Mouse (Mus musculus): ENCODE measurements around the gene Aipl1. TPM values are rescaled to one million over a fixed set of nuclear protein-coding genes. Genes with fewer than 3 reads are reported as not detected.

The Aipl1 gene
- polyA plus RNA-seq, 1 experiment from 2014 or later = 0.20 TPM

GRCm38 (mm10) chr11:72070733-72071132 lies 33.4 kb upstream of the Aipl1 start:
- WGBS = 75% methylated on average over 9 of the region's 9 CpGs
- H3K27ac ChIP-seq (ENCODE audit: low read depth, low read length) = no peak overlapping the region
- H3K4me2 ChIP-seq (ENCODE audit: low read depth, low read length) = no peak overlapping the region
- ATAC-seq (ENCODE audit: low read depth) = no peak
- H3K9ac ChIP-seq (replicated peaks; ENCODE audit: low read depth, low read length) = no peak overlapping the region
- H3K4me3 ChIP-seq (ENCODE audit: low read depth, low read length) = no peak overlapping the region
- H3K27me3 ChIP-seq (ENCODE audit: control insufficient read depth, insufficient read depth, low read length) = no peaks in the 10 kb centered on the region
- H3K36me3 ChIP-seq (ENCODE audit: control insufficient read depth, insufficient read depth, low read length) = no peaks in the 10 kb centered on the region
- H3K4me1 ChIP-seq (ENCODE audit: control insufficient read depth, insufficient read depth, low read length) = peaks cover 4% of the 10 kb centered on the region; the same call in 1 of the 2 replicates
- no peaks in the 10 kb centered on the region for H3K9me3 ChIP-seq (ENCODE audit: control insufficient read depth, low read length)

GRCm38 (mm10) chr11:72068026-72068425 lies 30.7 kb upstream of the Aipl1 start:
- no peak overlapping the region for H3K27ac ChIP-seq (ENCODE audit: low read depth, low read length)
- peaks cover 4% of the 10 kb centered on the region; the same call in 1 of the 2 replicates for H3K4me1 ChIP-seq (ENCODE audit: control insufficient read depth, insufficient read depth, low read length)
- peak; percentile 60; the same call in 1 of the 2 replicates for ATAC-seq (ENCODE audit: low read depth)
- H3K9me3 ChIP-seq (ENCODE audit: control insufficient read depth, low read length) = no peaks in the 10 kb centered on the region
- no peaks in the 10 kb centered on the region for H3K27me3 ChIP-seq (ENCODE audit: control insufficient read depth, insufficient read depth, low read length)
- no peak overlapping the region for H3K9ac ChIP-seq (replicated peaks; ENCODE audit: low read depth, low read length)
- H3K4me3 ChIP-seq (ENCODE audit: low read depth, low read length) = no peak overlapping the region
- 36% methylated on average over 7 of the region's 7 CpGs for WGBS
- H3K36me3 ChIP-seq (ENCODE audit: control insufficient read depth, insufficient read depth, low read length) = no peaks in the 10 kb centered on the region
- no peak overlapping the region for H3K4me2 ChIP-seq (ENCODE audit: low read depth, low read length)

GRCm38 (mm10) chr11:72067326-72067725 lies 30.0 kb upstream of the Aipl1 start:
- Histone ChIP-seq H3K4me2 (ENCODE audit: low read depth, low read length) (no peak overlapping the region), H3K9ac (replicated peaks; ENCODE audit: low read depth, low read length) (no peak overlapping the region), H3K27me3 (ENCODE audit: control insufficient read depth, insufficient read depth, low read length) (no peaks in the 10 kb centered on the region), H3K36me3 (ENCODE audit: control insufficient read depth, insufficient read depth, low read length) (no peaks in the 10 kb centered on the region), H3K4me1 (ENCODE audit: control insufficient read depth, insufficient read depth, low read length) (peaks cover 4% of the 10 kb centered on the region; the same call in 1 of the 2 replicates), H3K4me3 (ENCODE audit: low read depth, low read length) (no peak overlapping the region), H3K27ac (ENCODE audit: low read depth, low read length) (no peak overlapping the region), H3K9me3 (ENCODE audit: control insufficient read depth, low read length) (no peaks in the 10 kb centered on the region)
- WGBS = 69% methylated on average over 5 of the region's 5 CpGs
- no peak for ATAC-seq (ENCODE audit: low read depth)

GRCm38 (mm10) chr11:72066330-72066729 lies 29.0 kb upstream of the Aipl1 start:
- Histone ChIP-seq H3K27me3 (ENCODE audit: control insufficient read depth, insufficient read depth, low read length) (no peaks in the 10 kb centered on the region), H3K9ac (replicated peaks; ENCODE audit: low read depth, low read length) (no peak overlapping the region), H3K4me2 (ENCODE audit: low read depth, low read length) (no peak overlapping the region), H3K4me1 (ENCODE audit: control insufficient read depth, insufficient read depth, low read length) (peaks cover 4% of the 10 kb centered on the region; the same call in 1 of the 2 replicates), H3K9me3 (ENCODE audit: control insufficient read depth, low read length) (no peaks in the 10 kb centered on the region), H3K36me3 (ENCODE audit: control insufficient read depth, insufficient read depth, low read length) (no peaks in the 10 kb centered on the region), H3K27ac (ENCODE audit: low read depth, low read length) (no peak overlapping the region), H3K4me3 (ENCODE audit: low read depth, low read length) (no peak overlapping the region)
- ATAC-seq (ENCODE audit: low read depth) = no peak
- 45% methylated on average over 6 of the region's 6 CpGs for WGBS

- H3K4me2 ChIP-seq (ENCODE audit: low read depth, low read length) = no peak overlapping the region
- no peaks in the 10 kb centered on the region for H3K27me3 ChIP-seq (ENCODE audit: control insufficient read depth, insufficient read depth, low read length)
- H3K4me3 ChIP-seq (ENCODE audit: low read depth, low read length) = no peak overlapping the region
- no peak overlapping the region for H3K9ac ChIP-seq (replicated peaks; ENCODE audit: low read depth, low read length)
- no peaks in the 10 kb centered on the region for H3K9me3 ChIP-seq (ENCODE audit: control insufficient read depth, low read length)
- H3K4me1 ChIP-seq (ENCODE audit: control insufficient read depth, insufficient read depth, low read length) = peaks cover 4% of the 10 kb centered on the region; the same call in 1 of the 2 replicates
- 81% methylated on average over 8 of the region's 8 CpGs for WGBS
- no peaks in the 10 kb centered on the region for H3K36me3 ChIP-seq (ENCODE audit: control insufficient read depth, insufficient read depth, low read length)
- H3K27ac ChIP-seq (ENCODE audit: low read depth, low read length) = no peak overlapping the region
- no peak for ATAC-seq (ENCODE audit: low read depth)
Measured at GRCm38 (mm10) chr11:72065103-72065502, 27.8 kb upstream of the Aipl1 start.

GRCm38 (mm10) chr11:72064414-72064813 lies 27.1 kb upstream of the Aipl1 start:
- Histone ChIP-seq H3K27ac (ENCODE audit: low read depth, low read length) (no peak overlapping the region), H3K4me2 (ENCODE audit: low read depth, low read length) (no peak overlapping the region), H3K9me3 (ENCODE audit: control insufficient read depth, low read length) (no peaks in the 10 kb centered on the region), H3K36me3 (ENCODE audit: control insufficient read depth, insufficient read depth, low read length) (no peaks in the 10 kb centered on the region), H3K4me1 (ENCODE audit: control insufficient read depth, insufficient read depth, low read length) (peaks cover 4% of the 10 kb centered on the region; the same call in 1 of the 2 replicates), H3K4me3 (ENCODE audit: low read depth, low read length) (no peak overlapping the region), H3K27me3 (ENCODE audit: control insufficient read depth, insufficient read depth, low read length) (no peaks in the 10 kb centered on the region), H3K9ac (replicated peaks; ENCODE audit: low read depth, low read length) (no peak overlapping the region)
- WGBS = 84% methylated on average over 6 of the region's 6 CpGs
- no peak for ATAC-seq (ENCODE audit: low read depth)

GRCm38 (mm10) chr11:72061093-72061620 lies 23.8 kb upstream of the Aipl1 start:
- Histone ChIP-seq H3K9ac (replicated peaks; ENCODE audit: low read depth, low read length) (no peak overlapping the region), H3K27me3 (ENCODE audit: control insufficient read depth, insufficient read depth, low read length) (no peaks in the 10 kb centered on the region), H3K4me2 (ENCODE audit: low read depth, low read length) (no peak overlapping the region), H3K4me1 (ENCODE audit: control insufficient read depth, insufficient read depth, low read length) (no peaks in the 10 kb centered on the region), H3K4me3 (ENCODE audit: low read depth, low read length) (no peak overlapping the region), H3K36me3 (ENCODE audit: control insufficient read depth, insufficient read depth, low read length) (no peaks in the 10 kb centered on the region), H3K27ac (ENCODE audit: low read depth, low read length) (no peak overlapping the region), H3K9me3 (ENCODE audit: control insufficient read depth, low read length) (no peaks in the 10 kb centered on the region)
- no peak for ATAC-seq (ENCODE audit: low read depth)
- 86% methylated on average over 13 of the region's 13 CpGs for WGBS

GRCm38 (mm10) chr11:72060416-72060815 lies 23.1 kb upstream of the Aipl1 start:
- H3K4me1 ChIP-seq (ENCODE audit: control insufficient read depth, insufficient read depth, low read length) = no peaks in the 10 kb centered on the region
- H3K9ac ChIP-seq (replicated peaks; ENCODE audit: low read depth, low read length) = no peak overlapping the region
- no peaks in the 10 kb centered on the region for H3K9me3 ChIP-seq (ENCODE audit: control insufficient read depth, low read length)
- no peak for ATAC-seq (ENCODE audit: low read depth)
- H3K36me3 ChIP-seq (ENCODE audit: control insufficient read depth, insufficient read depth, low read length) = no peaks in the 10 kb centered on the region
- no peak overlapping the region for H3K27ac ChIP-seq (ENCODE audit: low read depth, low read length)
- no peak overlapping the region for H3K4me2 ChIP-seq (ENCODE audit: low read depth, low read length)
- H3K4me3 ChIP-seq (ENCODE audit: low read depth, low read length) = no peak overlapping the region
- 79% methylated on average over 9 of the region's 9 CpGs for WGBS
- no peaks in the 10 kb centered on the region for H3K27me3 ChIP-seq (ENCODE audit: control insufficient read depth, insufficient read depth, low read length)

GRCm38 (mm10) chr11:72057166-72057565 lies 19.9 kb upstream of the Aipl1 start:
- H3K4me1 ChIP-seq (ENCODE audit: control insufficient read depth, insufficient read depth, low read length) = no peaks in the 10 kb centered on the region
- 61% methylated on average over 3 of the region's 3 CpGs for WGBS
- H3K27me3 ChIP-seq (ENCODE audit: control insufficient read depth, insufficient read depth, low read length) = no peaks in the 10 kb centered on the region
- H3K9ac ChIP-seq (replicated peaks; ENCODE audit: low read depth, low read length) = no peak overlapping the region
- no peaks in the 10 kb centered on the region for H3K36me3 ChIP-seq (ENCODE audit: control insufficient read depth, insufficient read depth, low read length)
- no peak overlapping the region for H3K27ac ChIP-seq (ENCODE audit: low read depth, low read length)
- no peak overlapping the region for H3K4me2 ChIP-seq (ENCODE audit: low read depth, low read length)
- H3K9me3 ChIP-seq (ENCODE audit: control insufficient read depth, low read length) = no peaks in the 10 kb centered on the region
- ATAC-seq (ENCODE audit: low read depth) = no peak
- H3K4me3 ChIP-seq (ENCODE audit: low read depth, low read length) = no peak overlapping the region
